Mouse (Mus musculus) adrenal gland, postnatal 0 days (tissue): Measurements from ENCODE around the gene Gm13288. TPM values are rescaled to one million over a fixed set of nuclear protein-coding genes. Genes with fewer than 3 reads are reported as not detected.

Experiments
- polyA plus RNA-seq: library from polyadenylated mRNA; unstranded; fragments of >200 nt; fragmentation: Nextera tagmentation; extraction: Ambion mirVana; gene quantifications from 2 replicates; pipeline ENCODE4 v1.2.1, GENCODE M21; 2015

Gene Gm13288
- not detected in 2 replicates for polyA plus RNA-seq

DNA sequence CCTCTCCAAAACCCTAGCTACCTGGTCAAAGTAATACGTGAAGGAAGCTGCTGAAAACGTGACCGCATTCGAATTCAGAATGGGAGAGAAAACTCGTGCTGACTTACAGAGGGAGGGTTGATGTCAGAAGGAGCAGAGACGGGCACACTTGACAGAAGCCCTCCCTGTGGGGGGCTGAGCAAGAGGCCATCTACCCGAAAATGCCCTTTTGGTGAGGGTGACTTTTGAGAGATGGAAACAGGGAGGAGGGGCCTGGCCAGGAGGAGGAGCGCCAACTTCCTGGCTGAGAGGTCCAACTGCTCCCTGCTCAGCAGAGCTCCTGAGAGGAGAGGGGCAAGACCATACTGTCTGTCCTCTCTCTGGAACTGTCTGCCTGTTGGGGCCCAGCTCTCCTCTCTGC, at the start of gene Gm13288:
Gene Gm13288, plus strand, starts transcription at position 301 of the 400 bp plus-strand sequence.

DNA sequence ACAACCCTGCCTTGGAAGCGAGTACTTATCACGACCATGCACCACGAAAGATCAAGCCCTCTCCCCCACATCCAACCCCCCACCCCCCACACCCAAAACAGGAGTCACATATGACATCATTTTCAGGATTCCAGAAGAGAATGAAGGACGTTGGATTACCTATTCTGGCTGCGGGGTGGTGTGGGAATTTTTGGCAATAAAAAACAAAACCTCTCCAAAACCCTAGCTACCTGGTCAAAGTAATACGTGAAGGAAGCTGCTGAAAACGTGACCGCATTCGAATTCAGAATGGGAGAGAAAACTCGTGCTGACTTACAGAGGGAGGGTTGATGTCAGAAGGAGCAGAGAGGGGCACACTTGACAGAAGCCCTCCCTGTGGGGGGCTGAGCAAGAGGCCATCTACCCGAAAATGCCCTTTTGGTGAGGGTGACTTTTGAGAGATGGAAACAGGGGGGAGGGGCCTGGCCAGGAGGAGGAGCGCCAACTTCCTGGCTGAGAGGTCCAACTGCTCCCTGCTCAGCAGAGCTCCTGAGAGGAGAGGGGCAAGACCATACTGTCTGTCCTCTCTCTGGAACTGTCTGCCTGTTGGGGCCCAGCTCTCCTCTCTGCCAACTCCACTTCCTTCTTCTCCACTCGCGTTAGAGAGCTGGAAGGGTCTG, 45.6 kb upstream of the Gm13288 start, which contains the start of gene Gm13283:
Gene Gm13283, plus strand, starts transcription at position 510 of the 659 bp plus-strand sequence.

DNA sequence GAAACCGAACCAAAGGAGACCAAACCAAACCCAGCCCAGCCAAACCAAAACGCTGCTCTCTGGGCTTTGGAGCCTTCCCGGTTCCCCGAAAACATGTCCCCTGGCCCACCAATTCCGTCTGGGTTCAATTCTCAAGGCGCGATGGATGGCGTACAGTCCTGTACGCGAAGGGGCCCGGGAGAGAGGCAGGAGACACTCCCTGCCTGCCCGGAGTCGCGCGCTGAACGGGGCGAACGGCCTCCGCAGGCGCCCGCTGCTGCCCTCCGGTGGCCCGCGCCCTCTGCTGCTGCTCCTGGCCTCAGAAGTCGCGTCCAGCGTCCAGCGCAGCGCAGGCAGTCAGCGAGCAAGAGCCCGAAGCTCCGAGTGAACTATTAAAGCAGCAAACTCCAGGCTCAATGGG, 31.8 kb upstream of the Gm13288 start, which contains the start of gene Gm13290:
Gene Gm13290, plus strand, starts transcription at position 301 of the 400 bp plus-strand sequence.

DNA sequence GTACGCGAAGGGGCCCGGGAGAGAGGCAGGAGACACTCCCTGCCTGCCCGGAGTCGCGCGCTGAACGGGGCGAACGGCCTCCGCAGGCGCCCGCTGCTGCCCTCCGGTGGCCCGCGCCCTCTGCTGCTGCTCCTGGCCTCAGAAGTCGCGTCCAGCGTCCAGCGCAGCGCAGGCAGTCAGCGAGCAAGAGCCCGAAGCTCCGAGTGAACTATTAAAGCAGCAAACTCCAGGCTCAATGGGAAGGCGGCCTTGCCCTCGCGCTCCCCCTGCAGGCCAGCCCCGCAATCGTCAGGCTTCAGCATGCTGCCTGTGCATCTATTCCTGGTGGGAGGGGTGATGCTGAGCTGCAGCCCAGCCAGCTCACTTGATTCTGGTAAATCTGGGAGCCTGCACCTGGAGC, 28.7 kb upstream of the Gm13288 start, which contains the start of gene Gm13289:
Gene Gm13289, plus strand, starts transcription at position 301 of the 400 bp plus-strand sequence.

DNA sequence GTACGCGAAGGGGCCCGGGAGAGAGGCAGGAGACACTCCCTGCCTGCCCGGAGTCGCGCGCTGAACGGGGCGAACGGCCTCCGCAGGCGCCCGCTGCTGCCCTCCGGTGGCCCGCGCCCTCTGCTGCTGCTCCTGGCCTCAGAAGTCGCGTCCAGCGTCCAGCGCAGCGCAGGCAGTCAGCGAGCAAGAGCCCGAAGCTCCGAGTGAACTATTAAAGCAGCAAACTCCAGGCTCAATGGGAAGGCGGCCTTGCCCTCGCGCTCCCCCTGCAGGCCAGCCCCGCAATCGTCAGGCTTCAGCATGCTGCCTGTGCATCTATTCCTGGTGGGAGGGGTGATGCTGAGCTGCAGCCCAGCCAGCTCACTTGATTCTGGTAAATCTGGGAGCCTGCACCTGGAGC, 25.8 kb upstream of the Gm13288 start, which contains the start of gene Gm13272:
Gene Gm13272, plus strand, starts transcription at position 301 of the 400 bp plus-strand sequence.

DNA sequence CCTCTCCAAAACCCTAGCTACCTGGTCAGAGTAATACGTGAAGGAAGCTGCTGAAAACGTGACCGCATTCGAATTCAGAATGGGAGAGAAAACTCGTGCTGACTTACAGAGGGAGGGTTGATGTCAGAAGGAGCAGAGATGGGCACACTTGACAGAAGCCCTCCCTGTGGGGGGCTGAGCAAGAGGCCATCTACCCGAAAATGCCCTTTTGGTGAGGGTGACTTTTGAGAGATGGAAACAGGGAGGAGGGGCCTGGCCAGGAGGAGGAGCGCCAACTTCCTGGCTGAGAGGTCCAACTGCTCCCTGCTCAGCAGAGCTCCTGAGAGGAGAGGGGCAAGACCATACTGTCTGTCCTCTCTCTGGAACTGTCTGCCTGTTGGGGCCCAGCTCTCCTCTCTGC, 23.5 kb upstream of the Gm13288 start, which contains the start of gene Ifnz:
Gene Ifnz, plus strand, starts transcription at position 301 of the 400 bp plus-strand sequence.

DNA sequence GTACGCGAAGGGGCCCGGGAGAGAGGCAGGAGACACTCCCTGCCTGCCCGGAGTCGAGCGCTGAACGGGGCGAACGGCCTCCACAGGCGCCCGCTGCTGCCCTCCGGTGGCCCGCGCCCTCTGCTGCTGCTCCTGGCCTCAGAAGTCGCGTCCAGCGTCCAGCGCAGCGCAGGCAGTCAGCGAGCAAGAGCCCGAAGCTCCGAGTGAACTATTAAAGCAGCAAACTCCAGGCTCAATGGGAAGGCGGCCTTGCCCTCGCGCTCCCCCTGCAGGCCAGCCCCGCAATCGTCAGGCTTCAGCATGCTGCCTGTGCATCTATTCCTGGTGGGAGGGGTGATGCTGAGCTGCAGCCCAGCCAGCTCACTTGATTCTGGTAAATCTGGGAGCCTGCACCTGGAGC, 19.9 kb upstream of the Gm13288 start, which contains the start of gene Gm13276:
Gene Gm13276, plus strand, starts transcription at position 301 of the 400 bp plus-strand sequence.

DNA sequence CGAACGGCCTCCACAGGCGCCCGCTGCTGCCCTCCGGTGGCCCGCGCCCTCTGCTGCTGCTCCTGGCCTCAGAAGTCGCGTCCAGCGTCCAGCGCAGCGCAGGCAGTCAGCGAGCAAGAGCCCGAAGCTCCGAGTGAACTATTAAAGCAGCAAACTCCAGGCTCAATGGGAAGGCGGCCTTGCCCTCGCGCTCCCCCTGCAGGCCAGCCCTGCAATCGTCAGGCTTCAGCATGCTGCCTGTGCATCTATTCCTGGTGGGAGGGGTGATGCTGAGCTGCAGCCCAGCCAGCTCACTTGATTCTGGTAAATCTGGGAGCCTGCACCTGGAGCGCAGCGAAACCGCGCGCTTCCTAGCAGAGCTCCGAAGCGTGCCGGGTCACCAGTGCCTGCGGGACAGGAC, 16.9 kb upstream of the Gm13288 start, which contains the start of gene Gm13277:
Gene Gm13277, plus strand, starts transcription at position 231 of the 400 bp plus-strand sequence.

DNA sequence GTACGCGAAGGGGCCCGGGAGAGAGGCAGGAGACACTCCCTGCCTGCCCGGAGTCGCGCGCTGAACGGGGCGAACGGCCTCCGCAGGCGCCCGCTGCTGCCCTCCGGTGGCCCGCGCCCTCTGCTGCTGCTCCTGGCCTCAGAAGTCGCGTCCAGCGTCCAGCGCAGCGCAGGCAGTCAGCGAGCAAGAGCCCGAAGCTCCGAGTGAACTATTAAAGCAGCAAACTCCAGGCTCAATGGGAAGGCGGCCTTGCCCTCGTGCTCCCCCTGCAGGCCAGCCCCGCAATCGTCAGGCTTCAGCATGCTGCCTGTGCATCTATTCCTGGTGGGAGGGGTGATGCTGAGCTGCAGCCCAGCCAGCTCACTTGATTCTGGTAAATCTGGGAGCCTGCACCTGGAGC, 14.1 kb upstream of the Gm13288 start, which contains the start of gene Gm13278:
Gene Gm13278, plus strand, starts transcription at position 301 of the 400 bp plus-strand sequence.

DNA sequence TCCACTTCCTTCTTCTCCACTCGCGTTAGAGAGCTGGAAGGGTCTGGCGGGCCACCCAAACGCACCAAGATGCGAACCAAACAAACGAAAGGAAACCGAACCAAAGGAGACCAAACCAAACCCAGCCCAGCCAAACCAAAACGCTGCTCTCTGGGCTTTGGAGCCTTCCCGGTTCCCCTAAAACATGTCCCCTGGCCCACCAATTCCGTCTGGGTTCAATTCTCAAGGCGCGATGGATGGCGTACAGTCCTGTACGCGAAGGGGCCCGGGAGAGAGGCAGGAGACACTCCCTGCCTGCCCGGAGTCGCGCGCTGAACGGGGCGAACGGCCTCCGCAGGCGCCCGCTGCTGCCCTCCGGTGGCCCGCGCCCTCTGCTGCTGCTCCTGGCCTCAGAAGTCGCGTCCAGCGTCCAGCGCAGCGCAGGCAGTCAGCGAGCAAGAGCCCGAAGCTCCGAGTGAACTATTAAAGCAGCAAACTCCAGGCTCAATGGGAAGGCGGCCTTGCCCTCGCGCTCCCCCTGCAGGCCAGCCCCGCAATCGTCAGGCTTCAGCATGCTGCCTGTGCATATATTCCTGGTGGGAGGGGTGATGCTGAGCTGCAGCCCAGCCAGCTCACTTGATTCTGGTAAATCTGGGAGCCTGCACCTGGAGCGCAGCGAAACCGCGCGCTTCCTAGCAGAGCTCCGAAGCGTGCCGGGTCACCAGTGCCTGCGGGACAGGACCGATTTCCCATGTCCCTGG, 11.2 kb upstream of the Gm13288 start, which contains the start of gene Gm13275:
Gene Gm13275, plus strand, starts transcription at position 552 of the 740 bp plus-strand sequence.

DNA sequence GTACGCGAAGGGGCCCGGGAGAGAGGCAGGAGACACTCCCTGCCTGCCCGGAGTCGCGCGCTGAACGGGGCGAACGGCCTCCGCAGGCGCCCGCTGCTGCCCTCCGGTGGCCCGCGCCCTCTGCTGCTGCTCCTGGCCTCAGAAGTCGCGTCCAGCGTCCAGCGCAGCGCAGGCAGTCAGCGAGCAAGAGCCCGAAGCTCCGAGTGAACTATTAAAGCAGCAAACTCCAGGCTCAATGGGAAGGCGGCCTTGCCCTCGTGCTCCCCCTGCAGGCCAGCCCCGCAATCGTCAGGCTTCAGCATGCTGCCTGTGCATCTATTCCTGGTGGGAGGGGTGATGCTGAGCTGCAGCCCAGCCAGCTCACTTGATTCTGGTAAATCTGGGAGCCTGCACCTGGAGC, 8.2 kb upstream of the Gm13288 start, which contains the start of gene Gm13279:
Gene Gm13279, plus strand, starts transcription at position 301 of the 400 bp plus-strand sequence.

DNA sequence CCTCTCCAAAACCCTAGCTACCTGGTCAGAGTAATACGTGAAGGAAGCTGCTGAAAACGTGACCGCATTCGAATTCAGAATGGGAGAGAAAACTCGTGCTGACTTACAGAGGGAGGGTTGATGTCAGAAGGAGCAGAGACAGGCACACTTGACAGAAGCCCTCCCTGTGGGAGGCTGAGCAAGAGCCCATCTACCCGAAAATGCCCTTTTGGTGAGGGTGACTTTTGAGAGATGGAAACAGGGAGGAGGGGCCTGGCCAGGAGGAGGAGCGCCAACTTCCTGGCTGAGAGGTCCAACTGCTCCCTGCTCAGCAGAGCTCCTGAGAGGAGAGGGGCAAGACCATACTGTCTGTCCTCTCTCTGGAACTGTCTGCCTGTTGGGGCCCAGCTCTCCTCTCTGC, 6.0 kb upstream of the Gm13288 start, which contains the start of gene Gm13285:
Gene Gm13285, plus strand, starts transcription at position 301 of the 400 bp plus-strand sequence.

DNA sequence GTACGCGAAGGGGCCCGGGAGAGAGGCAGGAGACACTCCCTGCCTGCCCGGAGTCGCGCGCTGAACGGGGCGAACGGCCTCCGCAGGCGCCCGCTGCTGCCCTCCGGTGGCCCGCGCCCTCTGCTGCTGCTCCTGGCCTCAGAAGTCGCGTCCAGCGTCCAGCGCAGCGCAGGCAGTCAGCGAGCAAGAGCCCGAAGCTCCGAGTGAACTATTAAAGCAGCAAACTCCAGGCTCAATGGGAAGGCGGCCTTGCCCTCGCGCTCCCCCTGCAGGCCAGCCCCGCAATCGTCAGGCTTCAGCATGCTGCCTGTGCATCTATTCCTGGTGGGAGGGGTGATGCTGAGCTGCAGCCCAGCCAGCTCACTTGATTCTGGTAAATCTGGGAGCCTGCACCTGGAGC, 2.4 kb upstream of the Gm13288 start, which contains the start of gene Gm13287:
Gene Gm13287, plus strand, starts transcription at position 301 of the 400 bp plus-strand sequence.

DNA sequence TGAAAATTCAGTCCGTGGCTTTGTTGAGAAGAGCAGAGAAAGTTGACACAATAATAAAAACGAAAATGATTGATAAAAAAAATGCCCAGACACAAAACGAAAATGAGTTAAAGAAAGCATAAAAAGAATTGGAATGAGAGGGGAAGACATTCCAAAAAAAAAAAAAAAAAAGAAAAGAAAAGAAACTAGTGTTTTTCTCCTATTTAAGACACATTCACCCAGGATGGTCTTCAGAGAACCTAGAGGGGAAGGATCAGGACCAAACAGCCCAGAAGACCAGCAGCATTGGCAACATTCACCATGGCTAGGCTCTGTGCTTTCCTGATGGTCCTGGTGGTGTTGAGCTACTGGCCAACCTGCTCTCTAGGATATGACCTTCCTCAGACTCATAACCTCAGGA, 10.6 kb downstream of the Gm13288 start, which contains the start of gene Ifna7:
Gene Ifna7, plus strand, starts transcription at position 301 of the 400 bp plus-strand sequence.

DNA sequence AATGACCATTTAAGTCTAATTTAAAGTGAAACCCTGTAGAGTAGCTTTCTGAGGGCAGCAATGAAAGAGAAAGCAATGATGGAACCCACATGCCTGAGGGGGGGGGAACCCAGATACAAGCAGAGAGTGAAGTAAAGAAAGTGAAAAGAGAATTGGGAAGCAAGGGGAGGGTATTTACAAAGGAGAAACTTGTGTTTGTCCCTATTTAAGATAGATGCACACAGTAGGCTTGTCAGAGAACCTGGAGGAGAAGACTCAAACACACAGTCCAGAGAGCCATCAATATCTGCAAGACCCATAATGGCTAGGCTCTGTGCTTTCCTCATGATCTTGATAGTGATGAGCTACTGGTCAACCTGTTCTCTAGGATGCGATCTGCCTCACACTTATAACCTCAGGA, 14.3 kb downstream of the Gm13288 start, which contains the start of gene Ifna11:
Gene Ifna11, plus strand, starts transcription at position 301 of the 400 bp plus-strand sequence.

DNA sequence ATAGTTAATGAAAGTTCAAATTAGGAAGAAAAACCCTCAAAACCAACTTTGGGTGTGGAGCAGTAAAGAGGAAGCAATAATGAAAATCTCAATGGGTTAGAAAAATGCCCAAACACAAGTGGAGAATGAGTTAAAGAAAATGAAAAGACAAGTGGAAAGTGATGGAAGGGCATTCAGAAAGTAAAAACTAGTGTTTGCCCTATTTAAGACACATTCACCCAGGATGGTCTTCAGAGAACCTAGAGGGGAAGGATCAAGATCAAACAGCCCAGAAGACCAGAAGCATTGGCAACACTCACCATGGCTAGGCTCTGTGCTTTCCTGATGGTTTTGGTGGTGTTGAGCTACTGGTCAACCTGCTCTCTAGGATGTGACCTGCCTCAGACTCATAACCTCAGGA, 21.8 kb downstream of the Gm13288 start, which contains the start of gene Ifna6:
Gene Ifna6, plus strand, starts transcription at position 301 of the 400 bp plus-strand sequence.

DNA sequence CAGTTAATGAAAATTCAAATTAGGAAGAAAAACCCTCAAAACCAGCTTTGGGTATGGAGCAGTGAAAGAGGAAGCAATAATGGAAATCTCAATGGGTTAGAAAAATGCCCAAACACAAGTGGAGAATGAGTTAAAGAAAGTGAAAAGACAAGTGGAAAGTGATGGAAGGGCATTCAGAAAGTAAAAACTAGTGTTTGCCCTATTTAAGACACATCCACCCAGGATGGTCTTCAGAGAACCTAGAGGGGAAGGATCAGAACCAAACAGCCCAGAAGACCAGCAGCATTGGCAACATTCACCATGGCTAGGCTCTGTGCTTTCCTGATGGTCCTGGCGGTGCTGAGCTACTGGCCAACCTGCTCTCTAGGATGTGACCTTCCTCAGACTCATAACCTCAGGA, 29.9 kb downstream of the Gm13288 start, which contains the start of gene Ifna5:
Gene Ifna5, plus strand, starts transcription at position 301 of the 400 bp plus-strand sequence.

DNA sequence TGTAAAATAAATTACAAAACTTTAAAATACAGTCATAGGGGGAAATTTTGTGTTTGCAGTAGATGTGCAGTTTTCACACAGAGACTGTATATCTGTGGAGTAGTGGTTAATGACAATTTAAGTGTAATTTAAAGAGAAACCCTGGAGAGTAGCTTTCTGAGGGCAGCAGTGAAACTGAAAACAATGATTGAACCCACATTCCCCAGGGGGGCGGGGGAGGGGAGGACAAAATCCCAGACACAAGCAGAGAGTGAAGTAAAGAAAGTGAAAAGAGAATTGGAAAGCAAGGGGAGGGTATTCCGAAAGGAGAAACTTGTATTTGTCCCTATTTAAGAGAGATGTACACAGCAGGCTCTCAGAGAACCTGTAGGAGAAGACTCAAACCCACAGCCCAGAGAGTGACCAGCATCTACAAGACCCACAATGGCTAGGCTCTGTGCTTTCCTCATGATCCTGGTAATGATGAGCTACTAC, 36.1 kb downstream of the Gm13288 start, which contains the start of gene Ifna4:
Gene Ifna4, plus strand, starts transcription at position 424 of the 474 bp plus-strand sequence.

DNA sequence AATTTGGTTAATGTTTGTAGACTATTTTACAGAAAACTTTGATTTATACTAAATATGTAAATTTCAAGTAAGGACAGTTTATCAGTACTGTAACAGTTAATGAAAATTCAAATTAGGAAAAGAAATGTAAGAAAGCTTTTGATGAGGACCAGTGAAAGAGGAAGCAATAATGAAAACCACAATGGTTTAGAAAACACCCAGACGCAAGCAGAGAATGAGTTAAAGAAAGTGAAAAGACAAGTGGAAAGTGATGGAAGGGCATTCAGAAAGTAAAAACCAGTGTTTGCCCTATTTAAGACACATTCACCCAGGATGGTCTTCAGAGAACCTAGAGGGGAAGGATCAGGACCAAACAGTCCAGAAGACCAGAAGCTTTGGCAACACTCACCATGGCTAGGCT, 44.4 kb downstream of the Gm13288 start, which contains the start of gene Ifna1:
Gene Ifna1, plus strand, starts transcription at position 390 of the 400 bp plus-strand sequence.

